Mouse (Mus musculus) CH12.LX (cell line): ENCODE results near the gene Pgd.

Experiments
- E2F4 ChIP-seq: IDR thresholded peaks from 2 replicates; pipeline ENCODE4 v1.6.1; 2011; ENCODE audit warnings: low read depth, low read length, improper control_type of control experiment; ENCODE audit not compliant: insufficient replicate concordance
- MAX ChIP-seq: IDR thresholded peaks from 2 replicates; pipeline ENCODE4 v1.6.1; 2011; ENCODE audit warnings: low read length, improper control_type of control experiment
- POLR2A ChIP-seq: IDR thresholded peaks from 2 replicates; pipeline ENCODE4 v1.6.1; 2011; ENCODE audit warnings: low read depth, mild to moderate bottlenecking, improper control_type of control experiment, low read length
- UBTF ChIP-seq: IDR thresholded peaks from 2 replicates; pipeline ENCODE4 v1.6.1; 2012; ENCODE audit warnings: low read depth, mild to moderate bottlenecking, inconsistent platforms, low read length, improper control_type of control experiment, moderate library complexity

GRCm38 (mm10) chr4:149131021-149131752, 35.4 kb downstream of the Pgd start:
- TF ChIP-seq UBTF (no peak), POLR2A (no peak), MAX (peak; percentile 25; the same call in 1 of the 2 replicates), E2F4 (no peak)
